Mouse (Mus musculus) ES-E14 (cell line): Measurements from ENCODE around the gene Defb13. TPM values are rescaled to one million over a fixed set of nuclear protein-coding genes. Genes with fewer than 3 reads are reported as not detected.
A peak's percentile ranks its signal among the peaks of the same experiment; 100 is the strongest.
"Not testable (repeated sequence)": the region's sequence is repeated elsewhere in the genome, so short reads cannot be mapped to it uniquely, and the experiment has no call there.

Experiments used
- DNase-seq: peaks from one replicate; pipeline ENCODE4 v3.0.0-alpha.2; 2013; ENCODE audit warnings: low read depth, low spot score
- H3K27ac ChIP-seq: 2 replicates; pipeline ENCODE4 v1.5.1; 2012; ENCODE audit warnings: low read depth, mild to moderate bottlenecking, low read length, moderate library complexity, mixed read lengths; ENCODE audit not compliant: poor library complexity, insufficient read depth, severe bottlenecking
- H3K36me3 ChIP-seq: 2 replicates; pipeline ENCODE4 v1.6.1; 2012; ENCODE audit warnings: mild to moderate bottlenecking, low read length, moderate library complexity, mixed read lengths; ENCODE audit not compliant: control insufficient read depth, poor library complexity, insufficient read depth, severe bottlenecking
- H3K4me1 ChIP-seq, 2 experiments: fragments of 150-350 bp in 1 of 2; sonication (generic) in 1 of 2; 2 replicates each; pipeline ENCODE4 v1.6.1; 2012; ENCODE audit warnings: low read length in 2 of 2, mild to moderate bottlenecking in 1 of 2, mixed read lengths in 1 of 2; ENCODE audit not compliant: control insufficient read depth in 2 of 2, insufficient read depth in 2 of 2, poor library complexity in 1 of 2
- H3K4me3 ChIP-seq, 2 experiments: fragments of 150-350 bp in 1 of 2; sonication (generic) in 1 of 2; 2 replicates each; pipeline ENCODE4 v1.5.1; 2012; ENCODE audit warnings: low read length in 2 of 2, low read depth in 1 of 2, mild to moderate bottlenecking in 1 of 2, mixed read lengths in 1 of 2; ENCODE audit not compliant: insufficient read depth in 1 of 2, poor library complexity in 1 of 2, severe bottlenecking in 1 of 2
- H3K9ac ChIP-seq: 2 replicates; pipeline ENCODE4 v1.6.1; 2012; ENCODE audit warnings: low read depth, mild to moderate bottlenecking, low read length, mixed read lengths; ENCODE audit not compliant: poor library complexity, insufficient read depth, severe bottlenecking
- H3K9me3 ChIP-seq: fragments of 150-350 bp; sonication (generic); 2 replicates; pipeline ENCODE4 v1.6.1; 2012; ENCODE audit warnings: low read depth, mild to moderate bottlenecking, low read length; ENCODE audit not compliant: control insufficient read depth, insufficient read depth
- CHD2 ChIP-seq: IDR thresholded peaks from 2 replicates; pipeline ENCODE4 v1.6.1; 2014; ENCODE audit warnings: mild to moderate bottlenecking, low read depth, low read length, inconsistent platforms
- HCFC1 ChIP-seq: IDR thresholded peaks from 2 replicates; pipeline ENCODE4 v1.6.1; 2012; ENCODE audit warnings: low read length, inconsistent platforms, borderline replicate concordance; ENCODE audit not compliant: insufficient read depth
- MAFK ChIP-seq: IDR thresholded peaks from 2 replicates; pipeline ENCODE4 v1.6.1; 2014; ENCODE audit warnings: mild to moderate bottlenecking, low read depth, low read length, inconsistent platforms; ENCODE audit not compliant: insufficient read depth
- ZC3H11A ChIP-seq: IDR thresholded peaks from 2 replicates; pipeline ENCODE4 v1.6.1; 2012; ENCODE audit warnings: low read depth, mild to moderate bottlenecking, inconsistent platforms, low read length, borderline replicate concordance
- ZNF384 ChIP-seq: IDR thresholded peaks from 2 replicates; pipeline ENCODE4 v1.6.1; 2012; ENCODE audit warnings: low read depth, low read length, inconsistent platforms
- in situ Hi-C, 2 experiments: fragments of 600-800 bp; cut with MboI; formaldehyde crosslinking; loops; one replicate each; pipeline ENCODE4 v1.15.1; 2025; ENCODE audit warnings: low sequenced_read_pairs in 2 of 2, inconsistent platforms in 1 of 2; ENCODE audit not compliant: unreplicated experiment in 2 of 2
- total RNA-seq: library from RNA; depleted of rRNA; stranded (reverse); fragments of 300-350 nt; gene quantifications from 2 replicates; pipeline ENCODE4 v1.2.3, GENCODE M21; 2012; rRNA removed

The Defb13 gene
- total RNA-seq = not detected in 2 replicates

DNA sequence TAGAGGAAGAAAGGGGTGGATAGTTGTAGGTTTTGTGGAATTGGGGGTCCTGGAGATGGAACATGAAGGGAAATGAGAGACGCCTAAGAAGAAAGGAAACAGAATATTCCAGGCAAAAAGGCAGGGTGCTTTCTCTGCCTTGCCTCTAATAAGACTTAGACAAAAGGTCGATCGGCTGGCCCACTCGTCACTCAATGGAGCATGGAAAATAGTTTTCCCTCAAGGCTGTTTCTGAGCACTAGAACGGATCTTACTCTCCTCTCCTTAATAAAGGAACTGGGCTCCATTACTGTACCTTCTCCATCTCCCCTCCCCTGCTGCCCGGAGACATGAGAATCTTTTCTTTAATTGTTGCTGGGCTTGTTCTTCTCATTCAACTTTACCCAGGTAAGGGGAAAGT lies at the start of gene Defb13:
Gene Defb13, plus strand, starts transcription at position 301 of the 400 bp plus-strand sequence.
- in situ Hi-C loops = no loop called here
- no peak within 1 kb of the TSS for H3K4me3 ChIP-seq
- no peak within 1 kb of the TSS for H3K27ac ChIP-seq
- no peaks in the 10 kb centered on the region for H3K36me3 ChIP-seq
- DNase-seq = no peak
- no peaks in the 10 kb centered on the region for H3K9me3 ChIP-seq
- no peaks in the 10 kb centered on the region for H3K4me1 ChIP-seq
- TF ChIP-seq MAFK (no peak), ZC3H11A (no peak), CHD2 (no peak), ZNF384 (no peak), HCFC1 (no peak)
- H3K9ac ChIP-seq = no peak within 1 kb of the TSS

DNA sequence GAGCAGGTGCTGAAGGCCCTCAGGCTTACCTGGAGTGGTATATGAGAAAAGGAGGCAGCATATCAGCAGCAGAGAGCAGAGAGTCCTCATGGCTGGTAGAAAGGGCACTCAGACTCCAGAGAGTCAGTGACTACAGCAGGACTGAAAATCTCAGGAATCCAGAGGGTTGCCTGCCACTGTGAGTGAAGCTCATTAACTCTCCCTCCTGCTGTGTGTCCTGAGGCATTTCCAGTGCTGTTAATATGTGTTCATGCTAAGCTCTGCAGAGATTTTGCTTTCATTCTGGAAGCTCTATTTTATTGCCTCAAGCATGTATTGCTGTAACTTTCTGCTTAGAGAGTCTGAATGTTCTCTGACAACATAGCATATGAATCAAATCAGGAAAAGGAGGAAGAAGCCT lies 40.3 kb upstream of the Defb13 start, which contains the start of gene Defb11:
Gene Defb11, minus strand, starts transcription at position 123 of the 400 bp plus-strand sequence.
- H3K4me3 ChIP-seq, H3K4me1 ChIP-seq, H3K27ac ChIP-seq, H3K9ac ChIP-seq, in situ Hi-C loops, H3K9me3 ChIP-seq, H3K36me3 ChIP-seq, DNase-seq: not testable (repeated sequence)

DNA sequence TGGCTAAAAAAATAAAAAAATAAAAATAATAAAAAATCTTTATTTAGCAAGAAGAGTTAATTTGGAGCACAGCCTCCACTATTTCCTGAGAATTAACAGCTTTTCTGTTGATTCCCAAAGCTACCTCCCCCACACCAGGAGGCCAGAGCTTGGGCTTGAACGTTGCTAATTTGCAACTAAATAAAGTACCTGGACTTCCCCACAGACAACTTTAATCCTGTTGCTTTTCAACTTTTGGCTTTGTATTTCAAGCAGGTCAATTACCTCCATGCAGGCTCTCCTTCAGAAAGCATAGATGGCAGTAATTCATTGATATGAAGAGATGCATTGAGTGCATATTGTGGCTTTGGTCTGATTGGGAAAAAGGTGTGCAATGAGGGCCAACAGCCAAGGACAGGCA lies 34.6 kb upstream of the Defb13 start:
- Histone ChIP-seq H3K9me3 (no peaks in the 10 kb centered on the region), H3K9ac (no peak overlapping the region), H3K27ac (no peak overlapping the region; the same call in 1 of the 2 replicates), H3K4me3 (no peak overlapping the region), H3K4me1 (peaks cover 5 to 9% of the 10 kb centered on the region in 2 experiments; a peak in 3 of 4 replicates), H3K36me3 (no peaks in the 10 kb centered on the region)
- peak; percentile 38 for DNase-seq
- TF ChIP-seq HCFC1 = no peak
- no peak for TF ChIP-seq MAFK
- TF ChIP-seq ZC3H11A = no peak
- no peak for TF ChIP-seq CHD2
- TF ChIP-seq ZNF384 = no peak
- in situ Hi-C loops = no loop called here

DNA sequence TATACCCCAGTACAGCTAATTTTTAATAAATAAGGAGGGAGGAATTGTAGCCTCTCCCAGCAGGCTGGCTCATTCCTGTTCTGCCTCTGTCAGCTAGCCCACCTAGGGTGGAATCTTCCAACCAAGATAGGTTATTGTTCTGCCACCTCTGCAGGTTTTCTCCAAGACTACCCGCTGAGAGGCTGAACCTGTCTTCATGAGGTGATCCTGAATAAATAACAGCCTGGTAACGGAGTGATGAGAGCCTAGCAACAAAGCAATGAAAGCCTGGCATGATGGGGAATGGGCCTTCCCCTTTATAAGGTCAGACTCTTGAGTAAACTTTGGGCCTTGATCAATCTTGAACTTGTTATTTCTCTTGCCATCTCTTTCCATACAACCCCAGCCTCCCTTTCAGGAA lies 34.0 kb upstream of the Defb13 start:
- Histone ChIP-seq H3K9ac (no peak overlapping the region), H3K9me3 (no peaks in the 10 kb centered on the region), H3K4me3 (no peak overlapping the region), H3K27ac (no peak overlapping the region; the same call in 1 of the 2 replicates), H3K4me1 (peaks cover 5 to 9% of the 10 kb centered on the region in 2 experiments; a peak in 3 of 4 replicates), H3K36me3 (no peaks in the 10 kb centered on the region)
- in situ Hi-C loops = no loop called here
- TF ChIP-seq CHD2 (no peak), MAFK (no peak)
- DNase-seq = peak; percentile 31

DNA sequence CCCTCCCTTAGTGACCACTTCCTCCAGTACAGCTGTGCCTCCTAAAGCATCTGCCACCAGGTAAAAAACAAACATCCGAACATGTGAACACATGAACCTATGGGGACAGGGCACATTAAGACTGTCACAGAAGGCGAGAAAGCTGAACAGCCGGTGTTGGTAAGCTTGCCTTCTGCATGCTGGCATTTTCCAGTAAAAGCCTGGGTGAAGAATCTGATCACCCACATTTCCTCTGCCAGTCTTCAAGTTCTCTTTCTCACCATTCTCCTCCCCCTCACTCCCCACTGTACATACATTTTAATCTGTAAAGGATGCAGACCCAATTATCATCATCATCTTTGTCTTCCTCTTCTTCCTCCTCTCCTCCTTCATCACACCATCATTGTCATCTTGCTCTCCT lies 30.9 kb upstream of the Defb13 start:
- in situ Hi-C loops = no loop called here
- DNase-seq = no peak
- Histone ChIP-seq H3K4me3 (no peak overlapping the region), H3K9ac (no peak overlapping the region), H3K27ac (no peak overlapping the region), H3K4me1 (peaks cover 5 to 9% of the 10 kb centered on the region in 2 experiments; a peak in 3 of 4 replicates), H3K36me3 (no peaks in the 10 kb centered on the region), H3K9me3 (no peaks in the 10 kb centered on the region)
- TF ChIP-seq ZNF384 (no peak), ZC3H11A (no peak), MAFK (no peak), CHD2 (no peak), HCFC1 (no peak)

DNA sequence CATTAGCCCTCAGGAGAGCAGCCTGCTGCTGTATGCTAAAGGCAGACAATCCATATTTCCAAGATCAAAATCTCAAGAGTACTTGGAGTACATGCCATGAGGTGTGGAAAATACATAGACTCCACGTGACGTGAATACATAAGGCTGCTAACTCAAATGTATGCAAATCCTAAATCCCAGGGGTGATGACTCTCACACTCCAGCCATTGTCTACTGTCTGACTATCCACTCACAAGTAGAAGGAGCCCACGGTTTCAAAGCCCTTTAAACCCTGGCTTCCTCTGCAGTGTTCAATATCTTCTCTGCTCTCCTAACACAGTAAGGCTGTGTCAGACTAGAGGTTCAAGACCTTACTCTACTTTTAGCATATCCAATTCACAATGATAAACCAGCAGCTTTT lies 15.8 kb upstream of the Defb13 start:
- H3K36me3 ChIP-seq, in situ Hi-C loops, H3K27ac ChIP-seq, H3K9ac ChIP-seq, DNase-seq, H3K4me3 ChIP-seq, H3K4me1 ChIP-seq, H3K9me3 ChIP-seq: not testable (repeated sequence)
